Mouse (Mus musculus) B cell, adult (primary cell): ENCODE results near the gene Cltrn. TPM values are rescaled to one million over a fixed set of nuclear protein-coding genes. Genes with fewer than 3 reads are reported as not detected.

ENCODE experiments used
- total RNA-seq: library from RNA; stranded (reverse); gene quantifications from 4 replicates; pipeline ENCODE4 v1.2.4, GENCODE M21; 2023; ENCODE audit not compliant: inconsistent age

Cltrn gene
- not detected in 4 replicates for total RNA-seq

DNA sequence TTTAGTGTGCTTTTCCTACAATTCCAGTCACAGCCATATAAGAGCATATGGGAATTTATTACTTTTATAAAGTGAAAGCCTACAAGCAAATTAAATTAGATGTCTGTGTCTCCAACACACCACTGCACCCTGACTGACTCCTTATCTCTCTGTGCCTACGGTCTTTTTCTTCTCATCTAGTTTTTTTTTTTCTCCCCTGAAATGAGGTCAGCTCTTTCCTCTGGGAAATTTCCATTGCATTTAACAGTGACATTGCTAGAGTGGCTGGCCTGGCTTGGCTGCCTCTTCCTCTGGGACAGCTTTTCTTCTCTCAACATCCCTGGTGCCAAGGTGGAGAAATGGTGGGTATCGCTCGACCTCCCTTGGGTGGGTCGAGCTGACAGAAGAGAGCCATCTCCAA lies at the start of gene Cltrn:
Gene Cltrn, plus strand, starts transcription at position 249 of the 400 bp plus-strand sequence.

DNA sequence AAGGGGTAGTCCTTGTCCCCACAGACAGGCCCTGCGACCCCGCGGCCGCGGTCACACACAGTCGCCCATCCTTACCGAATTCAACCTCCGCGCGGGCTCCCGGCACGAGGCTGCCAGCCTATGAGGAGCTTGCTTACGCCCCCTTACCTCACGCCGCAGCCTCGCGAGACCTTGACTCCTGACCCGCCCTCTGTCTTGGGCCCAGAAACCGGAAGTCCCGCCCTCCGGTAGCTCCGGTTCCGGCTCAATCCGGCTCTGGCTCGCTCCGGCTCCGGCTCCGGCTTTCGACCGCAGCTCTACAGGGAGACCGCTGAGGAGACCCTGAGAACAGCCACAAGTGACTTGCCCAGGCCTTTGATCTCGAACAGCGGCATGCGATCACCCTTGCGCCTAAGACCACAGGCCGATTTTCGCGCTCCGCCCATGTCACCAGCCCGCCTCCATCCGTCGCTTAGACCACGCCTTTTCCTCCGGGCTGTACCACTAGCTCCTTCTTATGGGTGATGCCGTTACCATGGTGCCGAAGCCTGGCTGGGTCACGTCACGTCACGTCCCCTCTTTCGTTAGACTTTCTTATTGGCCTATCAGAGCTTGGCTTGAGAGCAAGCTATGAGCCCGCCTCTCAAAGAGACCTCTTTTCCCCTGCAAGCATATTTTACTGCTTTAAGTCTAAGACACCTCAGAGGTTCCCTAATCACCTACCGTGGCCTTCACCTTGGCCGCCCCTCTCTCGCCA lies 12.4 kb upstream of the Cltrn start, which contains the start of gene Siah1b:
Gene Siah1b, minus strand, starts transcription at position 454 of the 736 bp plus-strand sequence.

DNA sequence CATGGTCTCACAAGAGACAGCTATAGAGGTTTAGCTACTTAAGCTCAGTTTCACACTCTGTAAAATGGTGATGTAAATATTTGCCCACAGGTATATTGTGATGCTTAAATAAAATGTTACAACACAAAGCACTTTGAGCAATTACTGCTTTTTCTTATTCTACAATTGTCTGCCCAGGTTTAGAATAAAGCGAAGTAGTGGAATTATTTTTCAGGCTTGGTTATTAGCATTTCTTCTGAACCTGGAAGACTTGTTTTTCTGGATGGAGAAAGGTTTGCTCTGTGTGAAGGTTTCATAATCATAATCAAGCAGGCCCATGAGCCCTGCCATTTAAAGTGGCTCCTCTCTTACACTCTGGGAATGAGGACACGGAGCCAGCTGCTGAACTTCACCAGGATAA lies 50.4 kb downstream of the Cltrn start, which contains the start of gene Ace2:
Gene Ace2, plus strand, starts transcription at position 301 of the 400 bp plus-strand sequence.

Other genes starting within 250 kb of the Cltrn start
- gene Ap1s2, start 179.8 kb upstream of the Cltrn start, total RNA-seq, result 27.4 to 31.2 TPM (median 28.5 TPM) in 4 replicates
- 70.1 to 81.4 TPM (median 76.5 TPM) in 4 replicates for gene Zrsr2, start 130.2 kb upstream of the Cltrn start, total RNA-seq
- gene Car5b, start 60.8 kb upstream of the Cltrn start, total RNA-seq, result 0.13 to 0.32 TPM (median 0.15 TPM) in 3 of 4 replicates, not detected in the other
- 16.1 to 20.3 TPM (median 16.7 TPM) in 4 replicates for gene Siah1b, start 12.3 kb upstream of the Cltrn start, total RNA-seq
- gene Ace2, start 50.5 kb downstream of the Cltrn start, total RNA-seq, result not detected in 4 replicates
- gene Bmx, start 169.4 kb downstream of the Cltrn start, total RNA-seq, result not detected in 4 replicates
- not detected in 4 replicates for gene Pir, start 180.5 kb downstream of the Cltrn start, total RNA-seq